In genomic region chr4:107844971-107845370, GRCm38 (mm10) we compare ENCODE assay signal across 8 mouse cellular contexts. TPM values are rescaled to one million over a fixed set of nuclear protein-coding genes. Genes with fewer than 3 reads are reported as not detected.
A peak's percentile ranks its signal among the peaks of the same experiment; 100 is the strongest.
DNase-seq lines count a peak whose midpoint lies in the region; ATAC-seq and TF ChIP-seq lines count a peak whose summit lies in the region.

No protein-coding gene starts in this region.

- no peak for TF ChIP-seq POLR2A in limb, embryonic 14.5 days (IDR thresholded peaks at IDR 0.05; ENCODE audit: borderline replicate concordance, extremely low read depth, insufficient read depth, insufficient read length)
- no peak for TF ChIP-seq POLR2A in testis, adult 2 months (IDR thresholded peaks at IDR 0.05; ENCODE audit: control insufficient read depth, low read depth, low read length)

- intact Hi-C loops in heart, postnatal 10 days (cut with DNase I): loop anchor here (1.0 kb wide), 1 partner anchor 107 kb away; no protein-coding TSS in a partner anchor

- TF ChIP-seq CTCF in testis, adult 2 months (IDR thresholded peaks at IDR 0.05; ENCODE audit: control insufficient read depth, insufficient read depth, insufficient replicate concordance, low read depth, low read length): peak; percentile 67; the same call in 1 of the 2 replicates

- peaks cover 55% of the 10 kb centered on the region for H3K36me3 ChIP-seq in forebrain, embryonic 12.5 days (replicated peaks)
- no peaks in the 10 kb centered on the region for H3K36me3 ChIP-seq in intestine, embryonic 16.5 days (ENCODE audit: control insufficient read depth, insufficient read depth, low read length)
- H3K36me3 ChIP-seq in limb, embryonic 14.5 days (ENCODE audit: control insufficient read depth, insufficient read depth, low read length): no peaks in the 10 kb centered on the region
- no peaks in the 10 kb centered on the region for H3K36me3 ChIP-seq in testis, adult 2 months (ENCODE audit: control insufficient read depth, insufficient read depth, low read length)

- ATAC-seq in forebrain, embryonic 12.5 days (ENCODE audit: low FRiP score): no peak
- ATAC-seq in intestine, embryonic 16.5 days: 0 out of 2 replicates have a peak, but pooled peaks have one; percentile 24
- ATAC-seq in limb, embryonic 14.5 days (ENCODE audit: low FRiP score, low read depth): no peak

- H3K27ac ChIP-seq in forebrain, embryonic 12.5 days: peak overlapping the region; percentile 46; the same call in 1 of the 2 replicates
- H3K27ac ChIP-seq in intestine, embryonic 16.5 days (ENCODE audit: low read length): no peak overlapping the region
- no peak overlapping the region for H3K27ac ChIP-seq in limb, embryonic 14.5 days (replicated peaks; ENCODE audit: low read depth, low read length)
- H3K27ac ChIP-seq in testis, adult 2 months (ENCODE audit: control insufficient read depth, insufficient read depth, low read depth, low read length): no peak overlapping the region

- no peak overlapping the region for H3K9ac ChIP-seq in forebrain, embryonic 12.5 days
- no peak overlapping the region for H3K9ac ChIP-seq in intestine, embryonic 16.5 days (ENCODE audit: low read depth, low read length)
- no peak overlapping the region for H3K9ac ChIP-seq in limb, embryonic 14.5 days (ENCODE audit: low read depth, low read length, severe bottlenecking)

- peaks cover 19% of the 10 kb centered on the region for H3K27me3 ChIP-seq in forebrain, embryonic 12.5 days
- H3K27me3 ChIP-seq in intestine, embryonic 16.5 days (replicated peaks; ENCODE audit: control insufficient read depth, insufficient read depth, low read length): peaks cover 11% of the 10 kb centered on the region
- H3K27me3 ChIP-seq in limb, embryonic 14.5 days (ENCODE audit: control insufficient read depth, insufficient read depth, low read length): peaks cover 13% of the 10 kb centered on the region; the same call in 1 of the 2 replicates
- H3K27me3 ChIP-seq in testis, adult 2 months (ENCODE audit: control insufficient read depth, insufficient read depth, low read length): no peaks in the 10 kb centered on the region

- H3K9me3 ChIP-seq in forebrain, embryonic 12.5 days: no peaks in the 10 kb centered on the region
- no peaks in the 10 kb centered on the region for H3K9me3 ChIP-seq in intestine, embryonic 16.5 days (ENCODE audit: control insufficient read depth, low read length)
- H3K9me3 ChIP-seq in limb, embryonic 14.5 days (ENCODE audit: control insufficient read depth, low read length): no peaks in the 10 kb centered on the region

- peaks cover 41% of the 10 kb centered on the region for H3K4me1 ChIP-seq in forebrain, embryonic 12.5 days
- H3K4me1 ChIP-seq in intestine, embryonic 16.5 days (ENCODE audit: control insufficient read depth, insufficient read depth, low read length): no peaks in the 10 kb centered on the region; the same call in 1 of the 2 replicates
- H3K4me1 ChIP-seq in limb, embryonic 14.5 days (ENCODE audit: control insufficient read depth, insufficient read depth, low read length): no peaks in the 10 kb centered on the region
- peaks cover 24% of the 10 kb centered on the region for H3K4me1 ChIP-seq in testis, adult 2 months (ENCODE audit: control insufficient read depth, insufficient read depth, low read length)

- 2% methylated on average over 10 of the region's 10 CpGs for WGBS in forebrain, embryonic 12.5 days
- 4% methylated on average over 10 of the region's 10 CpGs for WGBS in intestine, embryonic 16.5 days
- WGBS in limb, embryonic 14.5 days: 4% methylated on average over 10 of the region's 10 CpGs

- no peak overlapping the region for H3K4me3 ChIP-seq in forebrain, embryonic 12.5 days (replicated peaks)
- no peak overlapping the region for H3K4me3 ChIP-seq in intestine, embryonic 16.5 days (ENCODE audit: low read length)
- no peak overlapping the region for H3K4me3 ChIP-seq in limb, embryonic 14.5 days (replicated peaks; ENCODE audit: low read length)
- H3K4me3 ChIP-seq in testis, adult 2 months (ENCODE audit: control insufficient read depth, low read depth, low read length): no peak overlapping the region

- no peak overlapping the region for H3K4me2 ChIP-seq in forebrain, embryonic 12.5 days
- H3K4me2 ChIP-seq in intestine, embryonic 16.5 days (ENCODE audit: low read depth, low read length): no peak overlapping the region
- no peak overlapping the region for H3K4me2 ChIP-seq in limb, embryonic 14.5 days (replicated peaks; ENCODE audit: low read depth, low read length, severe bottlenecking)

- peak; percentile 70 to 89 for DNase-seq in heart, postnatal 10 days
- DNase-seq in heart, adult 11 months: no peak
- peak; percentile 54 for DNase-seq in c-Kit-negative CD71-positive TER-119-positive erythroid progenitor cells, embryonic 14.5 days (ENCODE audit: low read depth, low spot score)
- DNase-seq in limb, embryonic 14.5 days (ENCODE audit: low spot score): peak; percentile 63
- peak; percentile 40 to 67 for DNase-seq in natural killer cell, adult 2 months (ENCODE audit: low spot score in 2 of 2)

RNA-seq across cellular contexts. Expression of gene Magoh, which starts 34.6 kb away (rescaled TPM):
- 10 to 100 TPM; 64.4 to 65.4 TPM for total RNA-seq in heart, postnatal 10 days (2021)
- 232 and 233 TPM in 2 replicates for polyA plus RNA-seq in forebrain, embryonic 12.5 days (2016; fragmentation: Nextera tagmentation; extraction: Ambion mirVana)
- polyA plus RNA-seq in intestine, embryonic 16.5 days (2015; fragmentation: Nextera tagmentation; extraction: Ambion mirVana): 132 and 139 TPM in 2 replicates
- polyA plus RNA-seq in limb, embryonic 14.5 days (2012; rRNA removed): 150 and 252 TPM in 2 replicates
- 186 and 199 TPM in 2 replicates for polyA plus RNA-seq in limb, embryonic 14.5 days (2014; fragmentation: Nextera tagmentation; extraction: Ambion mirVana)
- polyA plus RNA-seq in testis, adult 2 months (2012; rRNA removed): 27.1 and 28.4 TPM in 2 replicates

RNA-seq across cellular contexts. Expression of gene Lrp8, which starts 42.9 kb away (rescaled TPM):
- total RNA-seq in heart, postnatal 10 days (2021): 1 to 10 TPM in 1 of 2 experiments, under 1 TPM in 1; 0.67 to 1.1 TPM
- 43.3 and 48.3 TPM in 2 replicates for polyA plus RNA-seq in forebrain, embryonic 12.5 days (2016; fragmentation: Nextera tagmentation; extraction: Ambion mirVana)
- polyA plus RNA-seq in intestine, embryonic 16.5 days (2015; fragmentation: Nextera tagmentation; extraction: Ambion mirVana): 0.82 and 0.99 TPM in 2 replicates
- 10.5 and 15.7 TPM in 2 replicates for polyA plus RNA-seq in limb, embryonic 14.5 days (2012; rRNA removed)
- 3.2 and 4.1 TPM in 2 replicates for polyA plus RNA-seq in limb, embryonic 14.5 days (2014; fragmentation: Nextera tagmentation; extraction: Ambion mirVana)
- polyA plus RNA-seq in testis, adult 2 months (2012; rRNA removed): 87.5 and 89.2 TPM in 2 replicates

RNA-seq across cellular contexts. Expression of gene 0610037L13Rik, which starts 44.6 kb away (rescaled TPM):
- total RNA-seq in heart, postnatal 10 days (2021): 10 to 100 TPM; 67.2 to 70.7 TPM
- 110 and 115 TPM in 2 replicates for polyA plus RNA-seq in forebrain, embryonic 12.5 days (2016; fragmentation: Nextera tagmentation; extraction: Ambion mirVana)
- 87.7 and 93.8 TPM in 2 replicates for polyA plus RNA-seq in intestine, embryonic 16.5 days (2015; fragmentation: Nextera tagmentation; extraction: Ambion mirVana)
- polyA plus RNA-seq in limb, embryonic 14.5 days (2012; rRNA removed): 139 and 189 TPM in 2 replicates
- polyA plus RNA-seq in limb, embryonic 14.5 days (2014; fragmentation: Nextera tagmentation; extraction: Ambion mirVana): 159 and 163 TPM in 2 replicates
- polyA plus RNA-seq in testis, adult 2 months (2012; rRNA removed): 63.4 and 77.6 TPM in 2 replicates
